Mouse (Mus musculus): Measurements from ENCODE around the gene Cdc45. TPM values are rescaled to one million over a fixed set of nuclear protein-coding genes. Genes with fewer than 3 reads are reported as not detected.

Gene Cdc45
- polyA plus RNA-seq, 1 experiment from 2014 or later: 58.1 TPM

GRCm38 (mm10) chr16:18778461-18778860, 33.3 kb downstream of the Cdc45 start:
- 63% methylated on average over 2 of the region's 2 CpGs for WGBS
- Histone ChIP-seq H3K27me3 (ENCODE audit: control insufficient read depth, insufficient read depth, low read length) (peaks cover 32% of the 10 kb centered on the region), H3K4me1 (ENCODE audit: control insufficient read depth, insufficient read depth, low read length) (peaks cover 10% of the 10 kb centered on the region), H3K27ac (ENCODE audit: low read depth, low read length) (no peak overlapping the region), H3K4me3 (ENCODE audit: low read depth, low read length) (no peak overlapping the region), H3K9ac (ENCODE audit: low read length) (no peak overlapping the region), H3K9me3 (ENCODE audit: control insufficient read depth, low read length) (no peaks in the 10 kb centered on the region), H3K4me2 (no peak overlapping the region), H3K36me3 (ENCODE audit: control insufficient read depth, insufficient read depth, low read length) (no peaks in the 10 kb centered on the region; the same call in 1 of the 2 replicates)
- no peak for DNase-seq (ENCODE audit: low spot score, missing footprints)
- no peak for ATAC-seq (ENCODE audit: low FRiP score)

GRCm38 (mm10) chr16:18777101-18778080, 34.4 kb downstream of the Cdc45 start:
- Histone ChIP-seq H3K4me2 (peak overlapping the region; percentile 52), H3K9me3 (ENCODE audit: control insufficient read depth, low read length) (no peaks in the 10 kb centered on the region), H3K27me3 (ENCODE audit: control insufficient read depth, insufficient read depth, low read length) (peaks cover 32% of the 10 kb centered on the region), H3K4me3 (ENCODE audit: low read depth, low read length) (peak overlapping the region; percentile 33), H3K27ac (ENCODE audit: low read depth, low read length) (no peak overlapping the region), H3K4me1 (ENCODE audit: control insufficient read depth, insufficient read depth, low read length) (peaks cover 10% of the 10 kb centered on the region), H3K9ac (ENCODE audit: low read length) (peak overlapping the region; percentile 11), H3K36me3 (ENCODE audit: control insufficient read depth, insufficient read depth, low read length) (no peaks in the 10 kb centered on the region; the same call in 1 of the 2 replicates)
- DNase-seq (ENCODE audit: low spot score, missing footprints): peak; percentile 92
- peak; percentile 33; the same call in 1 of the 2 replicates for ATAC-seq (ENCODE audit: low FRiP score)
- 3% methylated on average over 80 of the region's 80 CpGs for WGBS

- Histone ChIP-seq H3K27me3 (ENCODE audit: control insufficient read depth, insufficient read depth, low read length) (peaks cover 32% of the 10 kb centered on the region), H3K27ac (ENCODE audit: low read depth, low read length) (no peak within 1 kb of the TSS), H3K36me3 (ENCODE audit: control insufficient read depth, insufficient read depth, low read length) (no peaks in the 10 kb centered on the region)
These were observed 35.2 kb downstream of the Cdc45 start, which contains the start of gene Cldn5 for GRCm38 (mm10) chr16:18776556-18777100. TSS of gene Cldn5 (plus strand) at chr16:18776847.

GRCm38 (mm10) chr16:18775621-18776555, 35.9 kb downstream of the Cdc45 start:
- H3K27ac ChIP-seq (ENCODE audit: low read depth, low read length): no peak overlapping the region
- DNase-seq (ENCODE audit: low spot score, missing footprints) (peak; percentile 88), ATAC-seq (ENCODE audit: low FRiP score) (no peak)
- no peak overlapping the region for H3K4me3 ChIP-seq (ENCODE audit: low read depth, low read length)
- peaks cover 10% of the 10 kb centered on the region for H3K4me1 ChIP-seq (ENCODE audit: control insufficient read depth, insufficient read depth, low read length)
- H3K9me3 ChIP-seq (ENCODE audit: control insufficient read depth, low read length): no peaks in the 10 kb centered on the region
- H3K4me2 ChIP-seq: peak overlapping the region; percentile 52; the same call in 1 of the 2 replicates
- H3K9ac ChIP-seq (ENCODE audit: low read length): no peak overlapping the region
- peaks cover 32% of the 10 kb centered on the region for H3K27me3 ChIP-seq (ENCODE audit: control insufficient read depth, insufficient read depth, low read length)
- no peaks in the 10 kb centered on the region for H3K36me3 ChIP-seq (ENCODE audit: control insufficient read depth, insufficient read depth, low read length)
- 22% methylated on average over 18 of the region's 18 CpGs for WGBS

More at GRCm38 (mm10) chr16:18776556-18777100, 35.2 kb downstream of the Cdc45 start, which contains the start of gene Cldn5:
- Histone ChIP-seq H3K4me2 (peak within 1 kb of the TSS; percentile 52), H3K4me1 (ENCODE audit: control insufficient read depth, insufficient read depth, low read length) (peaks cover 10% of the 10 kb centered on the region), H3K9ac (ENCODE audit: low read length) (peak within 1 kb of the TSS; percentile 11), H3K9me3 (ENCODE audit: control insufficient read depth, low read length) (no peaks in the 10 kb centered on the region), H3K4me3 (ENCODE audit: low read depth, low read length) (peak within 1 kb of the TSS; percentile 33)
- ATAC-seq (ENCODE audit: low FRiP score): peak; percentile 53; the same call in 1 of the 2 replicates
- no peak for DNase-seq (ENCODE audit: low spot score, missing footprints)
- WGBS: 4% methylated on average over 19 of the region's 19 CpGs

- WGBS: 18% methylated on average over 2 of the region's 2 CpGs
- Histone ChIP-seq H3K27me3 (ENCODE audit: control insufficient read depth, insufficient read depth, low read length) (peaks cover 32% of the 10 kb centered on the region), H3K4me2 (no peak overlapping the region), H3K4me3 (ENCODE audit: low read depth, low read length) (no peak overlapping the region), H3K9me3 (ENCODE audit: control insufficient read depth, low read length) (no peaks in the 10 kb centered on the region), H3K9ac (ENCODE audit: low read length) (no peak overlapping the region), H3K27ac (ENCODE audit: low read depth, low read length) (no peak overlapping the region), H3K36me3 (ENCODE audit: control insufficient read depth, insufficient read depth, low read length) (no peaks in the 10 kb centered on the region), H3K4me1 (ENCODE audit: control insufficient read depth, insufficient read depth, low read length) (peaks cover 10% of the 10 kb centered on the region)
- no peak for DNase-seq (ENCODE audit: low spot score, missing footprints)
- ATAC-seq (ENCODE audit: low FRiP score): peak; percentile 38; the same call in 1 of the 2 replicates
These were observed 37.9 kb downstream of the Cdc45 start for GRCm38 (mm10) chr16:18773936-18774335.

GRCm38 (mm10) chr16:18769501-18769900, 42.3 kb downstream of the Cdc45 start:
- H3K36me3 ChIP-seq (ENCODE audit: control insufficient read depth, insufficient read depth, low read length): no peaks in the 10 kb centered on the region
- no peaks in the 10 kb centered on the region for H3K9me3 ChIP-seq (ENCODE audit: control insufficient read depth, low read length)
- H3K4me2 ChIP-seq: no peak overlapping the region
- H3K9ac ChIP-seq (ENCODE audit: low read length): no peak overlapping the region
- no peak overlapping the region for H3K27ac ChIP-seq (ENCODE audit: low read depth, low read length)
- no peak overlapping the region for H3K4me3 ChIP-seq (ENCODE audit: low read depth, low read length)
- 69% methylated on average over 1 of the region's 1 CpGs for WGBS
- ATAC-seq (ENCODE audit: low FRiP score) (no peak), DNase-seq (ENCODE audit: low spot score, missing footprints) (no peak)
- 0 out of 2 replicates have a peak, but pooled peaks cover 3% of the 10 kb centered on the region for H3K4me1 ChIP-seq (ENCODE audit: control insufficient read depth, insufficient read depth, low read length)
- H3K27me3 ChIP-seq (ENCODE audit: control insufficient read depth, insufficient read depth, low read length): no peaks in the 10 kb centered on the region

- Histone ChIP-seq H3K9me3 (ENCODE audit: control insufficient read depth, low read length) (no peaks in the 10 kb centered on the region), H3K4me2 (no peak overlapping the region), H3K27me3 (ENCODE audit: control insufficient read depth, insufficient read depth, low read length) (no peaks in the 10 kb centered on the region), H3K4me3 (ENCODE audit: low read depth, low read length) (no peak overlapping the region), H3K9ac (ENCODE audit: low read length) (no peak overlapping the region), H3K27ac (ENCODE audit: low read depth, low read length) (no peak overlapping the region), H3K36me3 (ENCODE audit: control insufficient read depth, insufficient read depth, low read length) (no peaks in the 10 kb centered on the region), H3K4me1 (ENCODE audit: control insufficient read depth, insufficient read depth, low read length) (no peaks in the 10 kb centered on the region)
- WGBS: 87% methylated on average over 4 of the region's 4 CpGs
- no peak for ATAC-seq (ENCODE audit: low FRiP score)
- DNase-seq (ENCODE audit: low spot score, missing footprints): no peak
These were observed 45.4 kb downstream of the Cdc45 start for GRCm38 (mm10) chr16:18766390-18766789.

GRCm38 (mm10) chr16:18762960-18763359, 48.8 kb downstream of the Cdc45 start:
- Histone ChIP-seq H3K4me1 (ENCODE audit: control insufficient read depth, insufficient read depth, low read length) (no peaks in the 10 kb centered on the region), H3K9ac (ENCODE audit: low read length) (no peak overlapping the region), H3K36me3 (ENCODE audit: control insufficient read depth, insufficient read depth, low read length) (no peaks in the 10 kb centered on the region), H3K9me3 (ENCODE audit: control insufficient read depth, low read length) (no peaks in the 10 kb centered on the region), H3K4me3 (ENCODE audit: low read depth, low read length) (no peak overlapping the region), H3K27me3 (ENCODE audit: control insufficient read depth, insufficient read depth, low read length) (no peaks in the 10 kb centered on the region), H3K4me2 (no peak overlapping the region), H3K27ac (ENCODE audit: low read depth, low read length) (no peak overlapping the region)
- DNase-seq (ENCODE audit: low spot score, missing footprints) (no peak), ATAC-seq (ENCODE audit: low FRiP score) (no peak)
- 74% methylated on average over 3 of the region's 3 CpGs for WGBS
